Mouse (Mus musculus) kidney, embryonic 14.5 days (tissue): ENCODE results near the gene Jph4. TPM values are rescaled to one million over a fixed set of nuclear protein-coding genes. Genes with fewer than 3 reads are reported as not detected.

Source experiments
- ATAC-seq: fragments of 200-750 bp; cut with Nextera tagmentation; 2 replicates; pipeline ENCODE4 v1.8.0; 2017; ENCODE audit warnings: moderate number of reproducible peaks, mild to moderate bottlenecking, moderate TSS enrichment, moderate library complexity; ENCODE audit not compliant: low FRiP score, low TSS enrichment
- H3K27ac ChIP-seq: fragments of 300-500 bp; sonication (generic); 2 replicates; pipeline ENCODE4 v1.5.1; 2014; ENCODE audit warnings: low read depth, mild to moderate bottlenecking, low read length, moderate library complexity, mixed read lengths
- H3K27me3 ChIP-seq: fragments of 300-500 bp; sonication (generic); 2 replicates; pipeline ENCODE4 v1.6.1; 2014; ENCODE audit warnings: mild to moderate bottlenecking, low read length; ENCODE audit not compliant: control insufficient read depth, insufficient read depth
- H3K36me3 ChIP-seq: fragments of 300-500 bp; sonication (generic); 2 replicates; pipeline ENCODE4 v1.6.1; 2014; ENCODE audit warnings: low read length, mixed read lengths; ENCODE audit not compliant: control insufficient read depth, insufficient read depth
- H3K4me1 ChIP-seq: fragments of 300-500 bp; sonication (generic); 2 replicates; pipeline ENCODE4 v1.6.1; 2014; ENCODE audit warnings: low read length, mixed read lengths; ENCODE audit not compliant: control insufficient read depth, insufficient read depth
- H3K4me2 ChIP-seq: fragments of 300-500 bp; sonication (generic); replicated peaks from 2 replicates; pipeline ENCODE4 v1.6.1; 2014; ENCODE audit warnings: low read depth, mild to moderate bottlenecking, low read length
- H3K4me3 ChIP-seq: fragments of 300-500 bp; sonication (generic); 2 replicates; pipeline ENCODE4 v1.5.1; 2014; ENCODE audit warnings: mild to moderate bottlenecking, low read length
- H3K9ac ChIP-seq: fragments of 300-500 bp; sonication (generic); 2 replicates; pipeline ENCODE4 v1.6.1; 2014; ENCODE audit warnings: low read depth, mild to moderate bottlenecking, low read length, moderate library complexity
- H3K9me3 ChIP-seq: fragments of 300-500 bp; sonication (generic); 2 replicates; pipeline ENCODE4 v1.6.1; 2016; ENCODE audit warnings: low read length; ENCODE audit not compliant: control insufficient read depth
- WGBS: fragments of 180-500 bp; shearing (Covaris S2); extraction: QIAGEN DNeasy Blood & Tissue Kit; methylation state at CpG from one replicate; pipeline ENCODE4 v1.1.7; 2014; 5-methylcytosine and 5-hydroxymethylcytosine counted together
- polyA plus RNA-seq: library from polyadenylated mRNA; unstranded; fragments of >200 nt; fragmentation: Nextera tagmentation; extraction: Ambion mirVana; gene quantifications from 2 replicates; pipeline ENCODE4 v1.2.1, GENCODE M21; 2014

Gene Jph4
- polyA plus RNA-seq, 1 experiment from 2014 or later = 0.55 TPM

DNA sequence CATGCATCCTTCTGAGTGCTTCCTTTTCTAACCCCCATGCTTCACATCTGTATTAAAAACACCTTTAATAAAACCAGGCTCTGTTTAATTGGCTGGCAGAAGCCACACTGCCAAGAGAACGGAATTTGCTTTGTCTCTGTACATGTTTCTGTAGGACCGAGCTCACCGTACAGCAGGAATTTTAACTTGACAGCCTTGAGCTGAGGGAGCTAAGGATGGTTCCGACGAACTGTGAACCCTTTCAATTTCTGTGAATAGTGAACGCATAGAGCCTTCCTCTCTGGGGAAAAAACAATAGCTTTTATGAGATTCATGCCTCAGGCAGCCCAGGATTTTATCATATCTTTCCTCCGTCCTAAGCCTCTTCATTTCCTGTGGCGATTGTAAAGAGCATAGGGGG is 5.6 kb upstream of the Jph4 start:
- H3K9ac ChIP-seq = no peak overlapping the region
- no peak overlapping the region; the same call in 1 of the 2 replicates for H3K4me2 ChIP-seq

DNA sequence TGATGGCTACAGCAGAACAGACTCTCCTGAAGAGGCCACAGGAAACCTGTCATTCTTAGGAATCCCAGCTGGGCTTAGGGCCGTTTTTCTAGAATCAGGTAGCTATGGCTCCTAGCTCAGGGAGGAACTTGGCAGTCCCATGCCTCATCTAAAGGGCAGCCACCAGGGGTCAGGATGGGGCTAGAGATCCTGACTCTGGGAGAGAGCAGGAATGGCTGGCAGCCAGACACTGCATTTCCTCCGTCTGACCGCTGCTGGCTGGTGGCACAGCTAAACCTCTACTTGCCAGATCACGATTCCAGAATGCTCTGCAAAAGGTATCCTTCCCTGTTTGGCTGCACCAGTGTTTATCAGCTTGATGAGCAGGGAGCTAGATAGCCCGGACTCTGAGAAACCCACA is 5.2 kb upstream of the Jph4 start:
- H3K9me3 ChIP-seq = no peaks in the 10 kb centered on the region
- no peaks in the 10 kb centered on the region; the same call in 1 of the 2 replicates for H3K27me3 ChIP-seq
- no peak overlapping the region; the same call in 1 of the 2 replicates for H3K4me2 ChIP-seq
- H3K36me3 ChIP-seq = no peaks in the 10 kb centered on the region
- ATAC-seq = peak; percentile 92
- H3K4me3 ChIP-seq = no peak overlapping the region
- no peaks in the 10 kb centered on the region; the same call in 1 of the 2 replicates for H3K4me1 ChIP-seq
- no peak overlapping the region for H3K9ac ChIP-seq
- 7% methylated on average over 5 of the region's 5 CpGs for WGBS
- no peak overlapping the region for H3K27ac ChIP-seq

More for the DNA sequence above, 5.6 kb upstream of the Jph4 start:
- Histone ChIP-seq H3K27me3 (no peaks in the 10 kb centered on the region), H3K36me3 (no peaks in the 10 kb centered on the region), H3K4me1 (no peaks in the 10 kb centered on the region), H3K4me3 (no peak overlapping the region), H3K9me3 (no peaks in the 10 kb centered on the region), H3K27ac (no peak overlapping the region)
- 53% methylated on average over 8 of the region's 8 CpGs for WGBS
- no peak for ATAC-seq

DNA sequence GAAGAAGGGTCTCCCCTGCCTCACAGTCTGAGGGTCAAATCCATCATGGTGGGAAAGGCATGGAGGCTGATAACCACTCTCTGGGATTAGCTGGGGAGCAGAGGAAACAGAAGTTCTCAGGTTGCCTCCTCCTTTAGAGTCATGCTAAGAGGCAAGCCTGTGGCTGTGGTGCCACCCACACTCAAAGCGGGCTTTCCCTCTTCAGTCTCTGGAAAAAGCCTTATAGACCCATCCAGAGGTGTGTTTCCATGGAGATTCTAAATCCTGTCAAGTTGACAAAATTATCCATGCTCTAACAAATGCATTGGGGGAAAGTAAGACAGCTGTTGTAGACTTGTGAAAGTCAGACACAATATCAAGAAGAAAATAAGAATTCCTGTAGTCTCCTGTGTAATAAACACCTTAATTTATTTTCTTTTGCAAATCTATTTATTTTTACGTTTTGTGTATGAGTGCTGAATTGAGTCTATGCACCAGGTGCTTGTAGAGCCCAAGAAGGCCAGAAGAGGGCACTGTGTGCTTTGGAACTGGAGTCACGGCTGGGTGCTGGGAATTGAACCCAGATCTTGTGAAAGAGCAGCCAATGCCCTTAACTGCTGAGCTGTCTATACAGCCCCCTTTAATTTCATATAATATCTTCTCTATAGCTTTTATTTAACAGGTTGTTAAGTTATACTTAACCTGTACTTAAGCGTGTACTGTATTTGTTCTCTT is 2.8 kb upstream of the Jph4 start:
- ATAC-seq = no peak
- no peaks in the 10 kb centered on the region for H3K9me3 ChIP-seq
- no peak overlapping the region for H3K4me3 ChIP-seq
- 74% methylated on average over 4 of the region's 4 CpGs for WGBS
- H3K4me2 ChIP-seq = no peak overlapping the region
- H3K36me3 ChIP-seq = no peaks in the 10 kb centered on the region
- peaks cover 12% of the 10 kb centered on the region; the same call in 1 of the 2 replicates for H3K4me1 ChIP-seq
- H3K27me3 ChIP-seq = peaks cover 8% of the 10 kb centered on the region
- H3K9ac ChIP-seq = no peak overlapping the region
- H3K27ac ChIP-seq = no peak overlapping the region

DNA sequence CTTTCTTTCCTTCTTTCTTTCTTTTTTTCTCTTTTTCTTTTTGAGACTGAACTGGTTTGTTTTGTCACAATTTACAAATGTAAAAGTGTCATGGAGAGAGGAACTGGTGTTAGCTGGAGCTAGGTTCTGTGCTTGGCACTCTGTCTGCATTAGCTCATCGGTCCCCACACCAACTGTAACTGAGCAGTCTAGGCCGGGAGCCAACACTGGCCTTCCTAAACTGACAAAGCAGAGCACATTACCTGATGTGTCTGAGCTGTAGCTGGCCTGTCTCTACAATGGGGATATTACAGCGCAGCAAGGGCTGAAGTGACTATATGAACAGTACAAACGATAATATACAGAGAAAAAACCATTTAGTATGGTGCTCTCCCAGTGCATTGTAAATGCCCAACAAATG is 2.1 kb upstream of the Jph4 start:
- H3K27me3 ChIP-seq = peaks cover 15% of the 10 kb centered on the region
- WGBS = 82% methylated on average over 4 of the region's 4 CpGs
- ATAC-seq = no peak
- no peak overlapping the region for H3K4me3 ChIP-seq
- H3K9ac ChIP-seq = no peak overlapping the region
- H3K36me3 ChIP-seq = no peaks in the 10 kb centered on the region
- no peak overlapping the region for H3K27ac ChIP-seq
- no peaks in the 10 kb centered on the region for H3K9me3 ChIP-seq
- H3K4me2 ChIP-seq = no peak overlapping the region
- peaks cover 17% of the 10 kb centered on the region; the same call in 1 of the 2 replicates for H3K4me1 ChIP-seq

DNA sequence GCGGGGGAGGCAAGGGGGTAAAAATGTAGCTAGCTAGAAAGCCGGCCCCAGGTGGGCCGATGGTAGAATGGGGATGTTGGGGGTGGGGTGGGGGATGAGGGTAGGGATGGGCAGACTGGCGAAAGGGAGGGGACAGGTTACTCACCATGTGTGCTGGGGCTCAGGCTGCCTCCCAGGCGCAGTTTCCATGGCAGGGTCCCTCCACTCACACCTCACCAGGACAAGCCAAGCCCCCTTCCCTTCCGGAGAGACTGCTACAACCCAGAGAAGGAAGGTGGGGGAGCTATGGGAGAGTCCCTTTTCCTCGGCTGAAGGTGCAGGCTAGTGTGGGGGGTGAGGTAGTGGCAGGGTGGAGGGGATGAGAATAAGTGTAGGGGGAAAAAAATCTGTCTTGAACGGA is 889 bp downstream of the Jph4 start:
- Histone ChIP-seq H3K9ac (no peak overlapping the region; the same call in 1 of the 2 replicates), H3K4me2 (peak overlapping the region; percentile 98), H3K27me3 (peaks cover 29% of the 10 kb centered on the region), H3K36me3 (no peaks in the 10 kb centered on the region), H3K4me3 (peak overlapping the region; percentile 59), H3K9me3 (no peaks in the 10 kb centered on the region), H3K4me1 (peaks cover 17% of the 10 kb centered on the region; the same call in 1 of the 2 replicates), H3K27ac (no peak overlapping the region)
- 0 out of 2 replicates have a peak, but pooled peaks have one; percentile 25 for ATAC-seq
- WGBS = 0% methylated on average over 8 of the region's 8 CpGs

DNA sequence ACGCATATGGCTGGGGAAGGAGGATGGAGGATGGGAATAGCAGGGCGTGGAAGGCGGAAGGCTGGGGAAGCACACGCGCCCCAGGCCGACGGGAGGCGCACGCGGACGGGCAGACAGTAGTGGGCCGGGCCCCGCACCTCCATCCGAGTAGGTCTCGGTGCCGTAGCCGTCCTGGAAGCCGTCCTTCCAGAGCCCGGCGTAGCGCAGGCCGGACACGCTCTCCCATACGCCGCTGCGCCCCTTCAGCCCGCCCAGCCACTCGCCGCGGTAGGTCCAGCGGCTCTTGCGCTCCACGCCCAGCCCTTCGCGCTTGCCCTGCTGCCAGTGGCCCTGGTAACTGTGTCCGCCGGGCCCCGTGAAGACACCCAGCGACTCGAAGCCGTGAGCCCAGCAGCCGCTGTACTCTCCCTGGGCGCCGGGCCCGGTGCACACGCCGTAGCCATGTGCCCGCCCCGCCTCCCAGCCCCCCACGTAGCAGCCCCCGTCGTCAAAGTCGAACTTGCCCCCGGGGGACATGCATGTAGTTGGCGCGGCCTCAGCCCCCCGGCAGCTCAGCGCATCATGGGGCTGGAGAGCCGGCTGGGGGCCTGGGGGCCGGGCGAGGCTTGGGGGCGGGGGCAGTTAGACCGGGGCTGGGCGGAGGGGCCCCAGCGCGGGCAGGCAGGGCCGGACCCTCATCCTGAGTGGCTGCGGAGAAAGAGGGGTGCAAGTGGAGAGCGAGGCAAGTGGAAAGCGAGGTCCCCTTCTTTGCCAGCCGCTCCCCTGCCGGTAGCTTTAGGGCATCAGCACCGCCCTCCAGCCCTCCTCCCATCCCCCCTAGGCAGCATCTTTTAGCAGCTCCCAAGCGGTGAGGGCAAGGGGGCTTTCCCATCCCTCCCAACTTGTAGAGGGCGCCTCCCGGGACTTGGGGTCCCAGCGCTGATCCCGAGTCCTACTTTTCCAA is 1.7 kb downstream of the Jph4 start:
- peak; percentile 63 for ATAC-seq

DNA sequence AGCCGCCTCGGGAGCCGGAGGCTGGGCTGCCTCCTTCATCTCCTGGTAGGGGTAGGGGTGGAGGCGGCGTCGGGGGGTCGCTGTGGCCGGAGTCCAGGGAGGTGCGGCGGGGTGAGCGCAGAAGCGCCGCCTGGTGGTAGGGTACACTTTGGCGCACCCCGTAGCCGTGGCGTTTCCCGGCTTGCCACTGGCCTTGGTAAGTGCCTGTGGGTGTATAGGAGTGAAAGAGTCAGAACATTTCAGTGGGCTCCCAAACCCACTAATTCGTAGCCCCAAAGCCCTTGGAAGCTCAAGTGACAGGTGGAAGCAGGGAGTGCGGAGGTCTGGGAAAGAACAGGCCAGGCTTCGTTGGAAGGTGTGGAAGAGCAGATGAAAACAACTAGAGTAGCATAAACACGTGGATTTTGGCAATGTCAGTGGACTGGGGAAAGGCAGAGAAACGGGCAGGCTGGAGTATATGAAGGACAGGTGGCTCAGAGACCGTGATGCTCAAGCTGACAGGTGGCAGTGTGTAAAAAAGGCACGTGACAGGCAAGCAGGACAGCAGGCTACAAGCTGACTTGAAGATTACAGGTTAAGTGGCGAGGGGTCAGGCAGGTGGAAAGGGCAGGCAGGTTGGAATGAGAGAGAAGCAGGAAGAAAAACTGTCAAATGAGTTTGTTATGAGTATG is 2.6 kb downstream of the Jph4 start:
- 13% methylated on average over 26 of the region's 26 CpGs for WGBS
- Histone ChIP-seq H3K4me1 (peaks cover 22% of the 10 kb centered on the region; the same call in 1 of the 2 replicates), H3K36me3 (no peaks in the 10 kb centered on the region), H3K9me3 (no peaks in the 10 kb centered on the region), H3K27ac (no peak overlapping the region), H3K4me3 (peak overlapping the region; percentile 59), H3K27me3 (peaks cover 42% of the 10 kb centered on the region), H3K9ac (peak overlapping the region; percentile 59; the same call in 1 of the 2 replicates), H3K4me2 (peak overlapping the region; percentile 98)
- no peak for ATAC-seq

More for the DNA sequence above, 1.7 kb downstream of the Jph4 start:
- under 1% methylated on average over 67 of the region's 78 CpGs for WGBS
- H3K4me2 ChIP-seq = peak overlapping the region; percentile 98
- H3K9ac ChIP-seq = peak overlapping the region; percentile 59
- H3K4me3 ChIP-seq = peak overlapping the region; percentile 59
- peaks cover 35% of the 10 kb centered on the region for H3K27me3 ChIP-seq
- H3K27ac ChIP-seq = no peak overlapping the region
- H3K9me3 ChIP-seq = no peaks in the 10 kb centered on the region
- no peaks in the 10 kb centered on the region for H3K36me3 ChIP-seq
- peaks cover 17% of the 10 kb centered on the region; the same call in 1 of the 2 replicates for H3K4me1 ChIP-seq

DNA sequence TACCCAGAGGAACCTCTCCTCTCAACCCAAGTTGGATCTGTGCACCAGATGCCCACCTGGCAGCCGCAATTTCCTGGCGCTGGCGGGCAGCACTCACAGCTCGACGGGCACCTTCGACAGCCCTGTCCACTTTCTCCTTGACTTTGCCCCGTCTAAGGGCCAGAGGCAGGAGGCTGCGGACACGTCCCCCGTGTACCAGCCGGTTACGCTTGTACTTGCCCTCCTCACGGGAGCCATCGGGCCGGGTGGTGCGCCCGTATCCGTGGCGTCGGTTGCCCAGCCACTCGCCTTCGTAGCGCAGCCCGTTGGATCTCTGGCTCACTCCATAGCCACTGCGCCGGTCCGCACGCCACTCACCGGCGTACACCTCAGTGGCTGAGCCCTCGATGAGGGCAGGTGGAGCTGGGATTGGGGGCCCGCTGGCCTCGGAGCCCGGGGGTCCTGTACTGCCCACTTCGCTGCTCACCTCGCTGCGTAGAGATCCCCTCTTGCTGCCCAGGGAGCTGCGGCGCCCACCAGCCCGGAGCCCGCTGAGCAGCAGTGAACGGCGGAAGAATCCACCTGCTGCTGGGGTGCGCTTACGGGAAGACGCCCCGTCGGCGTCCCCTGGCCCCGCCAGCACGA is 3.3 kb downstream of the Jph4 start:
- ATAC-seq = no peak
- Histone ChIP-seq H3K36me3 (no peaks in the 10 kb centered on the region), H3K4me3 (no peak overlapping the region; the same call in 1 of the 2 replicates), H3K4me2 (peak overlapping the region; percentile 98; the same call in 1 of the 2 replicates), H3K9ac (no peak overlapping the region), H3K4me1 (peaks cover 22% of the 10 kb centered on the region; the same call in 1 of the 2 replicates), H3K9me3 (no peaks in the 10 kb centered on the region), H3K27me3 (peaks cover 42% of the 10 kb centered on the region), H3K27ac (no peak overlapping the region)
- 72% methylated on average over 50 of the region's 51 CpGs for WGBS
